8 mouse cellular contexts compared by ENCODE assay signal in the genomic region with DNA sequence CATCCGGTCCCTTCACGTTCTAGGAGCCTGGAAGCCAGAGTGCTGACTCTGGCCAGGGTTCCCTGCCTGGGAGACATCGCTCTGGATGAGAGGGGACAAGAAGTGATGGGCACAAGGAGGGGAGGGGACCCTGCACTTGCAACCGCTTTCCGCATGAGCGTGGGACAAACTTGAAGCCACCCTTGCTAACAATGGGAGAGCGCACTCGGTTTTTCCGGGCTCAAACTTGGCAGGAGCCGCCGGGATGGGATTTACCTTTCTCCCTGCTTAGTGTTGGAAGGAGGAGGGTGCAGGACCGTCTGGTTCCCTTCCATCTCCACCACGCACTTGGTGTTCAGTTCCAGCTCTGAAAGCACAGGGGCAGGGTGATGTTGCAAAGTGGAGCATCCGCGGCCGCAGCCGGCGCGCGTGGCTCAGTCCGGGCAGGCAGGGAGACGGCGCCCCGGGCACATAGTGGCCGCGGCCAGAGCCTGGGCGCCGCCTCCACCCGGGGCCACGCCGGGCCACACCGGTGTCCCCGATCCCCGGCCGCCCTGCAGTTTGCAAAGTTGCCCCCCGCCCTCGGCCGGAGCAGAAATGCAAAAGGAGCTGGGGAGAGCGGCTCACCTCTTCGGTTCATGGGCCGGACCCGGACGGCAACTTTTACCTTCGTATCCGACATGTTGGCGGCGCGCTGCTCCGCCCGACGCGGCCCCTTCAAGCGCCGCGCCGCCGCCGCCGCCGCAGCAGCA. TPM values are rescaled to one million over a fixed set of nuclear protein-coding genes. Genes with fewer than 3 reads are reported as not detected.
DNase-seq lines count a peak whose midpoint lies in the region; ATAC-seq and TF ChIP-seq lines count a peak whose summit lies in the region.

No protein-coding gene starts in this region.

- peaks cover 12% of the 10 kb centered on the region for H3K4me1 ChIP-seq in midbrain, embryonic 11.5 days (ENCODE audit: control insufficient read depth, insufficient read depth, low read length)
- H3K4me1 ChIP-seq in small intestine, adult 2 months (ENCODE audit: control insufficient read depth, insufficient read depth, insufficient read length, low read length), result peaks cover 11% of the 10 kb centered on the region; the same call in 1 of the 2 replicates

- peak; percentile 72 for ATAC-seq in midbrain, embryonic 11.5 days (ENCODE audit: low FRiP score)

- peak overlapping the region; percentile 97 for H3K27ac ChIP-seq in midbrain, embryonic 11.5 days (ENCODE audit: low read depth, low read length)
- H3K27ac ChIP-seq in small intestine, adult 2 months (ENCODE audit: insufficient read depth, low read depth, low read length), result peak overlapping the region; percentile 63

- no peak for TF ChIP-seq POLR2A in small intestine, adult 2 months (IDR thresholded peaks at IDR 0.05; ENCODE audit: low read depth, low read length)

- H3K9ac ChIP-seq in midbrain, embryonic 11.5 days (ENCODE audit: low read length), result peak overlapping the region; percentile 87

- no peaks in the 10 kb centered on the region; the same call in 1 of the 2 replicates for H3K36me3 ChIP-seq in midbrain, embryonic 11.5 days (ENCODE audit: control insufficient read depth, insufficient read depth, low read length)
- H3K36me3 ChIP-seq in small intestine, adult 2 months (ENCODE audit: control insufficient read depth, insufficient read depth, low read length), result no peaks in the 10 kb centered on the region

- H3K4me2 ChIP-seq in midbrain, embryonic 11.5 days, result peak overlapping the region; percentile 84

- no peaks in the 10 kb centered on the region; the same call in 1 of the 2 replicates for H3K27me3 ChIP-seq in midbrain, embryonic 11.5 days (ENCODE audit: control insufficient read depth, insufficient read depth, low read length)
- no peaks in the 10 kb centered on the region for H3K27me3 ChIP-seq in small intestine, adult 2 months (ENCODE audit: control insufficient read depth, insufficient read depth, low read length)

- intact Hi-C loops in left cerebral cortex, postnatal 36 days (cut with DNase I), result loop anchor here (5.0 kb wide), 1 partner anchor 87 kb away; no protein-coding TSS in a partner anchor

- H3K9me3 ChIP-seq in midbrain, embryonic 11.5 days (ENCODE audit: control insufficient read depth, low read length), result no peaks in the 10 kb centered on the region

- TF ChIP-seq CTCF in small intestine, adult 2 months (IDR thresholded peaks at IDR 0.05; ENCODE audit: extremely low read depth, insufficient read length, insufficient replicate concordance, low read depth, low read length), result no peak

- peak overlapping the region; percentile 60 for H3K4me3 ChIP-seq in midbrain, embryonic 11.5 days (ENCODE audit: low read depth, low read length)
- peak overlapping the region; percentile 88 for H3K4me3 ChIP-seq in small intestine, adult 2 months (ENCODE audit: low read depth, low read length)

- 0% methylated on average over 60 of the region's 60 CpGs for WGBS in midbrain, embryonic 11.5 days
- WGBS in small intestine, adult 2 months, result 3% methylated on average over 59 of the region's 60 CpGs

- DNase-seq in adrenal gland, adult 8-10 months, result peak; percentile 41
- DNase-seq in cerebellum, postnatal 36 days, result peak; percentile 64 to 66
- peak; percentile 33 to 40 for DNase-seq in gastrocnemius, adult 8-10 months (ENCODE audit: low spot score in 2 of 2)
- DNase-seq in induced T-regulatory cell, adult 2 months (ENCODE audit: low read depth), result peak; percentile 24
- DNase-seq in left cerebral cortex, postnatal 36 days (ENCODE audit: low spot score in 2 of 2), result peak; percentile 48 to 60
- DNase-seq in midbrain, embryonic 11.5 days (ENCODE audit: low spot score, missing footprints), result peak; percentile 98
- DNase-seq in c-Kit-positive CD71-positive TER-119-positive erythroid progenitor cells, embryonic 14.5 days (ENCODE audit: low spot score), result no peak

RNA-seq across cellular contexts. Expression of a gene that starts 0.5 kb away (rescaled TPM):
- 10 to 100 TPM; 39.1 to 46.8 (median 42.3) TPM for total RNA-seq in adrenal gland, adult 8-10 months (2022)
- 100 to 1,000 TPM in 2 of 4 experiments, 10 to 100 TPM in 2; 88.4 to 103 (median 97.4) TPM for total RNA-seq in gastrocnemius, adult 8-10 months (2022)
- 10 to 100 TPM; 22.6 to 22.8 TPM for total RNA-seq in left cerebral cortex, postnatal 36 days (2021)
- 15.5 and 16.1 TPM in 2 replicates for polyA plus RNA-seq in midbrain, embryonic 11.5 days (2014; fragmentation: Nextera tagmentation; extraction: Ambion mirVana)
- polyA plus RNA-seq in small intestine, adult 2 months (2012; rRNA removed), result 15.7 and 33.5 TPM in 2 replicates
